Mouse (Mus musculus) ovary, postnatal 14 days (tissue): ENCODE measurements around the gene Ugt1a6a.

Experiments
- DNase-seq: peaks from one replicate; pipeline ENCODE4 v3.0.0; 2022; ENCODE audit warnings: low spot score

Gene Ugt1a6a

DNA sequence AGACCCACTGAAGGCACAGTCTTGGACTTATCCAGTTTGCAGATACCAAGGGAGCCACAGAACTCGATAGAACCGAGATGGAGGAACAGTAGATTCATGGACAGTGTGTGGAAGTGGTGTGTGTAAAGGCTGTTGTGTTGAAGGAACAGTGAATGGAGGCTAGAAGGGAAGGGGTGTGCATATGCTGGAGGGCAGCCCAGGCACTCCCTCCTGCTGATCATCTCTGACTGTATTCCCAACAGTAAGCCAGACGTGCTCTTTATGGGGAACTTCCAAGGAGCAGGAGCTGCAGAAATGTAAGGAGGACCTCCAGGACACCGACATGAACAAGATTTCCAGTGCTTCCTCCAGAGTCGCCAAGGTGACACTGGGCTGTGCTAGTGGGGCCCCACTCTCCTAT lies 115.4 kb downstream of the Ugt1a6a start:
- no peak for DNase-seq

- no peak for DNase-seq
These were observed 118.5 kb downstream of the Ugt1a6a start for GRCm38 (mm10) chr1:88253106-88253505.

GRCm38 (mm10) chr1:88253540-88253939 lies 118.9 kb downstream of the Ugt1a6a start:
- no peak for DNase-seq

- no peak for DNase-seq
These were observed 120.3 kb downstream of the Ugt1a6a start for GRCm38 (mm10) chr1:88254793-88255465.

DNA sequence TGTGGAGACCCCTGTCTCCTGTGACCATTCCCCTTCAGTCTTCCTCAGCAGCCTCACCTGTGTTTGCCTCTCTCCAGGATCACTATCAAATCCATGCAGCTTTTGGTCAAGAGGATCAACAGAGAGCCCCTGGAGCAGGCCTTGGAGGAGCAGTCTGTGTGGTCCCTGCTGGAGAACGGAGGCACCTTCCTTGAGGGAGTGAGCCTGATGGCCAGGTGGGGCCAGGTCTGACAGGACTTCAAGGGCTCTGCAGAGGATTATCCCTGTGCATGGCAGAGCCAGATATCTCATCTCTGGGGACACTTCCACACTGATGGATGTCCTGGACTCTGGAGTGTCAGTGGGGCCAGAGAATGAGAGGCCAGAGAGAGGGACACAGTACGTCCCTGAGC lies 120.9 kb downstream of the Ugt1a6a start:
- DNase-seq, result no peak

DNA sequence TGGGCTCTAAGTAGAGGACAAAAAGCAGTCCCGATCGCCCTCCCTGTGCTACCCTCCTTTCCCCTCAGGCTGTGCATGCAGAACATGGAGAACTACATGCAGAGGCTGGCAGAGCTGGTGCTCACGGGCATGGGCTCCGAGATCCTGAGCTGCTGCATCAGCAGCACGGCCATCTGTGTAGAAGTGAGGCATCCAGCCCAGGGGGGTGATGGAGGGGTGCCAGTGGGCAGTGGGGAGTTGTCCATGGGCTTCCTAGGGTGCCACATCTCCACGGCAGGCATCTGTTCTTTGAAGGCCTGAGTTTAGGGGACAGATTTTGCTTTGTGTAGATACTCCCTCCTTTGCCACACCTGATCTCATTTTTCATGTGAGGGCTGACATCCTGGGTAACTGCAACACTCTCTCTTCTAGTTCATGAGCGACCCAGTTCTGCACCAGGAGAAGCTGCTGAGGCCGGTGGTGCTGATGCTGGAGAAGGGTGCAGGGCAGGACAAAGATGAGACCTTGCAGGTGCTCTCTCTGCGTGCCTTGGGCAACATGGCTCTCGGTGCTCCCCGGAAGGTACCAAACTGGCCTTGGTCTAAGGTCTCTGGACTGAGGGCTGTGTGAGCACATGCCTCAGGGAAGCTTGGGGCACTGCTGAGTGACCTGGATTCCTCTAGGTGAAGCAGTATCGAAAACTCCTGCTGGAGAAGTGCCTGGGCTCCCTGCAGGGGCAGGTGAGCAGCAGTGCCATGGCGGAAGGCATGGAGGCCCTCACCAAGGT lies 121.6 kb downstream of the Ugt1a6a start:
- DNase-seq, result no peak

DNA sequence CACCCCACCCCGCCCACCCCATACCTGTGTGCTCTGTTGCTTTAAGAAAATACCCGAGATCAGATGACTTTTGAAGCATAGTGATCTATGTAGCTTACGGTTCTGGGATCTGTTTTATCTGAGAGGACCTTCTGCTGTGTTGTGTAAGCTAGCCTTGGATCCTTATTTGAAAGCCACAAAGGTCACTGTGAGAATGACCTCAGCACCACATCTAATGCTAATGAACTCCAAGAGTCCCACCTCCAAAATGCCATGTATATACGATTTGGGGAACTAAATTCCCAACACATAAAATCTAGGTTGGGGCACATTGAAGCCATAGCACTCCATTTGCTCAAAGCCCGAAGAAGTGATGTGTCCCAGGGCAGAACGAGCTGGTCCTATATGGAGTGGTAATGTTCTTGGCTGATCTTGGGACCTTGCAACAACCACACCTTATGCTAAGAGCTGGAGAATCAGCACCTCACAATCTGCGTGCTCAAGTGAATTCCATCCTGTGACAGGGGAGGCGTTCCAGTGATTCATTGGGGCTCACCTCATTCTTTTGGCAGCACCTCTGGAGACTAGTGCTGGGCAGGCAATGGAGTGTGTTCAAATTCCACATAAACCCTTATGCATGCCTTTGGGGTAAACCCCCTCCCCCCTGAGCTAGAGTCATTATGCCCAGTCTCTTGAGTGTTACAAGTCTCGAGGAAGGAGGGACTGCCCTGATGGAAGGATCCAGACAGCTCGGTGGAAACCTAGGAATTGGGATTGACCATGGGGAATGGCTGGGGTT lies 122.5 kb downstream of the Ugt1a6a start:
- DNase-seq, result no peak

DNA sequence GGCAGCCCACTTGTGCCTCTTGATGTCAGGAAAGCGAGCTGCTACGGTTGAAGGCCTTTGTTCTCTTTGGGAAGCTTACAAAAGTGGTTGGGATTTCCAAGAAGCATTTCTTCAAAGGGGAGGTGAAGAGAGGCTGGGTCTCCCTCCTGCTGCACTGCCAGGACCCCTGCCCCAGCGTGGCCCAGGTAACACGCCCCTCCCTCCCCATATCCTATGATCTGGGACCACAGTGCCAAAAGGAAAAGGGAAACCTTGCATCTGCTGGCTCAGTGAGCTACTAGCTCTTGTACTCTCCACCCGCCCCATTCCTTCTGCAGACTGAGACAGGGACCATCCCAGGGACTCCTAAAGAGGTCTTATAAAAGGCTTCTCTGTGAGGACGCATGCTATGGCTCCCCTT lies 123.1 kb downstream of the Ugt1a6a start:
- no peak for DNase-seq

GRCm38 (mm10) chr1:88258361-88258760 lies 123.8 kb downstream of the Ugt1a6a start:
- DNase-seq, result no peak

DNA sequence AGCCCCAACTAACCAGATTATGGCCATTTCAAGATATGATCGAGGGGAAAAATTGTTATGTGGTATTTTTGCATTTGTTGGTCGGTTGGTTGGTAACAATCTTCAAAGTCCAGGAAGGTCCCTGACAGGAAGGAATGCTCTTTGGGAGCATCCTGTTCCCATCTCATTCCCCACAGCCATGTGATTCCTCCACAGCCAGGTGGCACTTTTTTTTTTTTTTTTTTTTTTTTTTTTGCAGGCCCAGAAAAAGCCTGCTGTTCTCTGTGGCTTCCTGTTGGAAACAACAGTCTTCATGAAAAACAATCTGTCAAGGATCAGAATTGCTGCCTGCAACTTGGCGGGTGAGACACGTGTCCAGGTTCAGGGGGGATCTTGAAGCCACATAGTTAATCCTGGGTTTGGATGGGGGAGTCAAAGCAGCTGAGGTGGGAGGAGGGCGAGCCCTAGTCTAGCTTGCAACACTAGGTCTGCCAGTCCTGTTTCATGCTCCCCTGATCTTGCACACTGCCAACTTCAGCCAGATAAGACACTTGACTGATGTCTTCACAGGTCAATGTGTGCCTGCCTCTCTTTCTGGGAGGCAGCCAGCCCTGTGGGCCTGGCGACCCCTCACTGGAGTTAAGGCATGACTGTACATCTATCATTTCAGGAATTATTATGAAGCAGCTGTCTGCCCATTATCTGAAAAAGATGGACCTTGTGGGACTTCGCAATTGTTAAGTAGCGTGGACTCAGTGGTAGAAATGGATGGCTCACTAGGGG lies 124.5 kb downstream of the Ugt1a6a start:
- peak; percentile 78 for DNase-seq

DNA sequence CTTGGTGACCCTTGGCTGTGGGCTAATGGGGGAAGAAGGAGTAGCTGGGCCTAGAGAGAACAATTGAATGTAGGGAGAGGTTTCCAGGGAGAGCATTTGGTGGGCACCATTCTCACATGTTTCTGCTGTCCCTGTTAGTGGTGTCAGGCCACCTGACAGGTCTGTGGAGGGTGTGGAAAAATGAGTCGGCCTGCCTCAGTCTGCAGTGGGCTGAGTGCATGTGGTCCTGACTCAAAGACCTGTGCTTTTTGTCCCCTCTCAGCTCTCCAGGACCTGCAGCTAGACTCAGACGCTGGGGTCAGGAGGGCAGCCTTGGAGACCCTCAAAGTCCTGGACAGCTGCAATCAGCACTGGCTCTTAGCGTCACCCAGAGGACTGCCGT lies 125.0 kb downstream of the Ugt1a6a start:
- no peak for DNase-seq

- no peak for DNase-seq
These were observed 125.5 kb downstream of the Ugt1a6a start for GRCm38 (mm10) chr1:88260114-88260513.

DNA sequence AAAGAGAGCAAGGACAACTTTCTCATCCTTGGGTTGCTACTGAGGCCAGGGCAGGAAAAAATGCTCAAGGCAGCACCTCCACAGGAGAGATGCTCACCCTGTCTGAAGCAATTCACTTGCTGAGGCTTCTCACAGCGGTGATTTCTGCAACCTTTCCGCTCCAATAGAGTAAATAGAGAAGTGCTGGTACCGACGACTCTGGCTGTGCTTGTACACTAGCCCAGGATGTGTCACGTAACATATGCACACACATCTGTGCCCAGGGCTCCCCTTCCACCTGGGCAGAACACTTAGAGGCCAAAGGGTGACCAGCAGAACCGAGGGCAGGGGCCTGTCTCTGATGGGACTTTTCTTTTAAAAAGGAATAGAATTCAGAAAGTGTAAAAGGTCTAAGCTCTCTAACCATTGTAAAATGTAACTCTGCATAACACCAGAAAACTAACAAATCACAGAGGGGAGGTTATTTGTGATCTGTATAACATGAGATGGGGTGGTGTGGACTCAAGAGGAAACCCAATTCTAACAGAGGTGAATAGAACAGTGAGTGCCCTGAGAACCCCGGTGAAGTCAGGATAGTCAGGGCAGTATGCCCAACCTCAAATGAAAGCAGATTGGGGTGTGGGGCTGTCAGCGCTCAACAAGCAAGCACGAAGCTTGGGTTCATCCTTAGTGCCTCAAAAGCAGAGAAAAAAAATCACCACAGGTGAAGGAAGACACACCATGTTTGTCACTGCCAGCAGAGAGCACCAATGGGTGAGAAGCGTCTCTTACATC lies 126.2 kb downstream of the Ugt1a6a start:
- no peak for DNase-seq

DNA sequence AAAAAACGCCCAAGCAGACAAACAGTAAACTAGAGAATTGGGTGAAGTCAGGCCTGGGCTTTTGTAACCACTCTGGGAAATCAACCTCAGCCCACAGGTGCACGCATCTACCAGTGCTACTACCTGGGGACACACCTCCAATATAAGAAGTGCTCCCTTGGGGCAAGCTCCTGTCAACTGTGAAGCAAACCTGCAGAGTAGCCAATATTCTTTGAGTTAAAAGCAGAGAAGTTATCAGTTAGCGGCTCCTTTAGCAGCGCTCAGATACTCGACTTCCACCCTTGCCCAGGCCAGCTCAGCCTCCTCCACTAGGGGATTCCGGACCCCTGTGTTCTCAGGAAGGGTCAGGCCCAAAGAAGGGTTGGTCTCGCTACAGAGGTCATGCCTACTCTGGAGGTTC lies 127.1 kb downstream of the Ugt1a6a start:
- no peak for DNase-seq

- DNase-seq, result peak; percentile 80
These were observed 127.6 kb downstream of the Ugt1a6a start for GRCm38 (mm10) chr1:88262255-88262654.

GRCm38 (mm10) chr1:88262961-88263360 lies 128.4 kb downstream of the Ugt1a6a start:
- DNase-seq, result no peak

DNA sequence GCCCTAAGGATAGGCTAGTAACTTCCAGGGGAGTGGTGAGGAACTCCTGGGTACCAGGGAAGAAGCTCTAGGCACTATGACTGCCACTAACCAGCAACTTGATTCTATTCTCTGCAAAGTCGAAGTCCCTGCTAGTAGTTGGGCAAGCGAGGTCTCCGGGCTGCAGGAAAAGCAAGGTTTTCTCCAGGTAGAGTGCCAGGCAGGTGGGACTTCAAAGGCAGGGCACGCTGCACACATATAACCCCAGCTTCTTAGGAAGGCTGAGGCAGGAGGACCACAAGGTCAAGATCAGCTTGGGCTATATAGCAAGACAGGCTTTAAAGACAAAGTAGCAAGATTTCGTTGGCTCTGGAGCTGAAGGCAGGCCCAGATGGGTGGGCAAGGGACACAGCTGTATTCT lies 129.2 kb downstream of the Ugt1a6a start:
- DNase-seq, result no peak

GRCm38 (mm10) chr1:88264237-88264868 lies 129.7 kb downstream of the Ugt1a6a start:
- no peak for DNase-seq

DNA sequence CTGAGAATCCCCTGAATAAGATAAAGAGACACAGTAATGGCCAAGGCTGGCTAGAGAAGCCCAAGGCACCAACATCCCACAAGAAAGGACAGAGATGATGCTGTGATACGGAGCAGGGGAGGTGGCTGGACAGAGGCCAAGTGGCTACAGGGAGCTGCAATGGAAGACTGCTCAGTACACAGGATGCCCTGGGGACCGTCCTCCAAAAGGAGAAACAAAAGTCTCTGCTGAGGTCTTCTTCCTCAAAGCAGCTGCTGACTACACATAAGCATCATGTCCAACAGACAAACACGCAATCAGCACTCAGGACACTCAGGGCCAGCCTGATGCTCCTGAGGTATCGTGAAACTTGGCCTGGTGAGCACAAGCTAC lies 130.2 kb downstream of the Ugt1a6a start:
- DNase-seq, result no peak

- no peak for DNase-seq
These were observed 131.5 kb downstream of the Ugt1a6a start for GRCm38 (mm10) chr1:88266123-88266522.

- DNase-seq, result no peak
These were observed 132.9 kb downstream of the Ugt1a6a start for GRCm38 (mm10) chr1:88267489-88267888.
